Mouse (Mus musculus) liver, embryonic 14 days (tissue): ENCODE measurements around the gene Atr. TPM values are rescaled to one million over a fixed set of nuclear protein-coding genes. Genes with fewer than 3 reads are reported as not detected.

Experiments
- polyA plus RNA-seq: library from polyadenylated mRNA; depleted of rRNA; stranded (reverse); fragments of >200 nt; gene quantifications from 2 replicates; pipeline ENCODE4 v1.2.3, GENCODE M21; 2012; rRNA removed

The Atr gene
- 4.0 and 4.6 TPM in 2 replicates for polyA plus RNA-seq

GRCm38 (mm10) chr9:95857414-95858026 lies at the start of gene Atr:
Atr (plus strand) TSS chr9:95857597.

GRCm38 (mm10) chr9:95844825-95845460 lies 12.5 kb upstream of the Atr start, which contains the start of gene Pls1:
Pls1 (minus strand) TSS chr9:95845311.

GRCm38 (mm10) chr9:95954585-95955461 lies 97.4 kb downstream of the Atr start, which contains the start of gene Xrn1:
Xrn1 (plus strand) TSS chr9:95954760.

Other genes with a start within 250 kb of the Atr start
- 1.1 and 1.3 TPM in 2 replicates for gene Pcolce2, start 220.0 kb upstream of the Atr start, polyA plus RNA-seq
- gene Trpc1, start 107.2 kb upstream of the Atr start, polyA plus RNA-seq: 0.59 TPM in 2 replicates
- gene Pls1, start 12.3 kb upstream of the Atr start, polyA plus RNA-seq: 3.0 and 4.2 TPM in 2 replicates
- 3.5 and 3.8 TPM in 2 replicates for gene Xrn1, start 97.2 kb downstream of the Atr start, polyA plus RNA-seq